In genomic region chr17:8987369-8987768, GRCm38 (mm10) we compare ENCODE assay signal across 15 mouse cellular contexts. TPM values are rescaled to one million over a fixed set of nuclear protein-coding genes. Genes with fewer than 3 reads are reported as not detected.
DNase-seq lines count a peak whose midpoint lies in the region; ATAC-seq and TF ChIP-seq lines count a peak whose summit lies in the region.
"Had no signal": no experiment of that assay in that cellular context is flagged by ENCODE, and none has a peak within 500 bp of the region (broad histone marks: within the 10 kb centered on the region; RNA-seq: fewer than 3 reads in every experiment).

No protein-coding gene starts in this region.

- H3K9ac ChIP-seq in forebrain, embryonic 15.5 days (replicated peaks) = no peak overlapping the region
- H3K9ac ChIP-seq in forebrain, postnatal 0 days = no peak overlapping the region
- H3K9ac ChIP-seq: intestine, embryonic 15.5 days; limb, embryonic 12.5 days; liver, postnatal 0 days; midbrain, embryonic 12.5 days; stomach, embryonic 15.5 days had no signal

- 78% methylated on average over 5 of the region's 5 CpGs for WGBS in forebrain, embryonic 15.5 days
- WGBS in forebrain, postnatal 0 days = 68% methylated on average over 5 of the region's 5 CpGs

- no peak overlapping the region for H3K4me2 ChIP-seq in forebrain, embryonic 15.5 days (replicated peaks)
- no peak overlapping the region for H3K4me2 ChIP-seq in forebrain, postnatal 0 days (ENCODE audit: low read depth)

- no peak for ATAC-seq in forebrain, embryonic 15.5 days (replicated peaks)
- ATAC-seq in forebrain, postnatal 0 days = no peak

- H3K27me3 ChIP-seq in forebrain, embryonic 15.5 days = no peaks in the 10 kb centered on the region
- H3K27me3 ChIP-seq in forebrain, postnatal 0 days (ENCODE audit: insufficient read depth, low read length) = no peaks in the 10 kb centered on the region
- no peaks in the 10 kb centered on the region for H3K27me3 ChIP-seq in testis, adult 2 months (ENCODE audit: control insufficient read depth, insufficient read depth, low read length)
- H3K27me3 ChIP-seq: intestine, embryonic 15.5 days; limb, embryonic 12.5 days; midbrain, embryonic 12.5 days; stomach, embryonic 15.5 days had no signal

- peak overlapping the region; percentile 10; the same call in 1 of the 2 replicates for H3K27ac ChIP-seq in forebrain, embryonic 15.5 days (replicated peaks)
- no peak overlapping the region for H3K27ac ChIP-seq in forebrain, postnatal 0 days (ENCODE audit: low read depth, low read length)
- H3K27ac ChIP-seq in testis, adult 2 months (ENCODE audit: control insufficient read depth, insufficient read depth, low read depth, low read length) = peak overlapping the region; percentile 61
- H3K27ac ChIP-seq: heart, embryonic 10.5 days; intestine, embryonic 15.5 days; left cerebral cortex, adult 2 months; limb, embryonic 12.5 days; midbrain, embryonic 12.5 days; stomach, embryonic 15.5 days had no signal

- peaks cover 42% of the 10 kb centered on the region for H3K4me1 ChIP-seq in forebrain, embryonic 15.5 days
- H3K4me1 ChIP-seq in forebrain, postnatal 0 days (ENCODE audit: insufficient read depth) = peaks cover 8% of the 10 kb centered on the region
- H3K4me1 ChIP-seq in testis, adult 2 months (ENCODE audit: control insufficient read depth, insufficient read depth, low read length) = peaks cover 8% of the 10 kb centered on the region
- H3K4me1 ChIP-seq: intestine, embryonic 15.5 days had no signal

- H3K4me3 ChIP-seq in forebrain, embryonic 15.5 days = no peak overlapping the region
- no peak overlapping the region for H3K4me3 ChIP-seq in forebrain, postnatal 0 days (ENCODE audit: low read depth, low read length)
- peak overlapping the region; percentile 83 for H3K4me3 ChIP-seq in testis, adult 2 months (ENCODE audit: control insufficient read depth, low read depth, low read length)

- H3K36me3 ChIP-seq in forebrain, embryonic 15.5 days = peaks cover 6% of the 10 kb centered on the region; the same call in 1 of the 2 replicates
- peaks cover 17% of the 10 kb centered on the region; the same call in 1 of the 2 replicates for H3K36me3 ChIP-seq in forebrain, postnatal 0 days (ENCODE audit: insufficient read depth)
- H3K36me3 ChIP-seq in testis, adult 2 months (ENCODE audit: control insufficient read depth, insufficient read depth, low read length) = peaks cover 5% of the 10 kb centered on the region
- H3K36me3 ChIP-seq: intestine, embryonic 15.5 days; stomach, embryonic 15.5 days had no signal

- intact Hi-C loops in left cerebral cortex, postnatal 4 days (cut with DNase I) = no loop called here
- intact Hi-C loops in left cerebral cortex, postnatal 10 days (cut with DNase I) = no loop called here

- no peak for DNase-seq in forebrain, postnatal 0 days
- peak; percentile 30 for DNase-seq in left cerebral cortex, postnatal 4 days
- no peak for DNase-seq in left cerebral cortex, postnatal 10 days (ENCODE audit: extremely low spot score in 1 of 2, low spot score in 2 of 2)
- DNase-seq in testis, postnatal 14 days (ENCODE audit: low spot score) = no peak

- no peaks in the 10 kb centered on the region for H3K9me3 ChIP-seq in forebrain, embryonic 15.5 days
- H3K9me3 ChIP-seq in forebrain, postnatal 0 days (ENCODE audit: low read length) = no peaks in the 10 kb centered on the region
- H3K9me3 ChIP-seq: heart, embryonic 10.5 days; hindbrain, embryonic 10.5 days; intestine, embryonic 15.5 days; limb, embryonic 12.5 days; midbrain, embryonic 12.5 days; stomach, embryonic 15.5 days had no signal

- TF ChIP-seq POLR2A in testis, adult 2 months (IDR thresholded peaks at IDR 0.05; ENCODE audit: control insufficient read depth, low read depth, low read length) = no peak

- TF ChIP-seq CTCF in forebrain, postnatal 0 days (IDR thresholded peaks at IDR 0.05; ENCODE audit: low read depth) = no peak
- TF ChIP-seq CTCF in testis, adult 2 months (IDR thresholded peaks at IDR 0.05; ENCODE audit: control insufficient read depth, insufficient read depth, insufficient replicate concordance, low read depth, low read length) = no peak

RNA-seq across cellular contexts. Expression of gene 1700010I14Rik, which starts 0.8 kb away (rescaled TPM):
- 1.3 and 1.5 TPM in 2 replicates for polyA plus RNA-seq in forebrain, embryonic 15.5 days (2015; fragmentation: Nextera tagmentation; extraction: Ambion mirVana)
- total RNA-seq in forebrain, postnatal 0 days (2014; rRNA removed) = 2.3 and 3.2 TPM in 2 replicates
- 1.8 and 2.6 TPM in 2 replicates for polyA plus RNA-seq in forebrain, postnatal 0 days (2015; fragmentation: Nextera tagmentation; extraction: Ambion mirVana)
- total RNA-seq in left cerebral cortex, postnatal 4 days (2021) = 1 to 10 TPM; 1.9 to 2.2 TPM
- total RNA-seq in left cerebral cortex, postnatal 10 days (2021) = 1 to 10 TPM; 1.1 to 1.3 TPM
- polyA plus RNA-seq in testis, adult 2 months (2012; rRNA removed) = 204 and 212 TPM in 2 replicates
- polyA plus RNA-seq: C2C12 had no signal
